Mouse (Mus musculus): ENCODE measurements at regions not wholly inside any gene's neighbourhood (a gene's known extent, or its start where the extent isn't known, plus 50 kb on each side); places are given as distances from the start of the nearest gene placed in this dataset.

- WGBS: 86% methylated on average over 3 of the region's 3 CpGs
Observed at GRCm38 (mm10) chr6:103927094-103927493, 416.7 kb downstream of the Chl1 start.

GRCm38 (mm10) chr6:103940345-103940744, 430.0 kb downstream of the Chl1 start:
- Histone ChIP-seq H3K4me3 (no peak overlapping the region), H3K9me3 (no peaks in the 10 kb centered on the region), H3K27ac (no peak overlapping the region), H3K4me1 (no peaks in the 10 kb centered on the region), H3K27me3 (ENCODE audit: poor library complexity, severe bottlenecking) (no peaks in the 10 kb centered on the region), H3K36me3 (replicated peaks) (no peaks in the 10 kb centered on the region)
- DNase-seq (ENCODE audit: extremely low spot score, low spot score): no peak
- WGBS: 90% methylated on average over 5 of the region's 5 CpGs

More at GRCm38 (mm10) chr6:103927094-103927493, 416.7 kb downstream of the Chl1 start:
- Histone ChIP-seq H3K27me3 (ENCODE audit: poor library complexity, severe bottlenecking) (no peaks in the 10 kb centered on the region), H3K27ac (no peak overlapping the region), H3K4me3 (no peak overlapping the region), H3K9me3 (no peaks in the 10 kb centered on the region), H3K4me1 (no peaks in the 10 kb centered on the region), H3K36me3 (replicated peaks) (no peaks in the 10 kb centered on the region)
- no peak for DNase-seq (ENCODE audit: extremely low spot score, low spot score)

DNA sequence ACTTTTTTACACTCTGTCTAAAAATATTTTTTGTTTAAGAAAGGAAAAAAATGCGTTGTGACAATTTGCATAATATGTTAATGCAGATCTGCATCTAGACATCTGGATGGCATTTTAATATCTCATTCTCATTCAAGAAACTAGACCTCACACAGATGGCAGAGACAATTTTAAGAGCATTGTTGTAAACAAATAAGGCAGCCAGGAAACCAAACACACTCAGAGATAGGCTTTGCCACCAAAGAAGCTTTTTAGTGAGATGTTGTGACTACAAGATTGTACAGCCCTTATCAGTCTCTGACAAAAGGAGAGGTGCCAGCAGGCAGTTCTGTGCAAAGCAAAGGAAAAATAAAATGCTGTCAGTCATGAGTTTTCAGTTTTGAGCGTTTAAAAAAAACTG, 434.0 kb downstream of the Chl1 start:
- no peak overlapping the region for H3K4me3 ChIP-seq
- no peaks in the 10 kb centered on the region for H3K36me3 ChIP-seq (replicated peaks)
- H3K9me3 ChIP-seq: no peaks in the 10 kb centered on the region
- 73% methylated on average over 2 of the region's 2 CpGs for WGBS
- H3K4me1 ChIP-seq: no peaks in the 10 kb centered on the region
- no peak overlapping the region for H3K27ac ChIP-seq
- no peak for DNase-seq (ENCODE audit: extremely low spot score, low spot score)
- no peaks in the 10 kb centered on the region for H3K27me3 ChIP-seq (ENCODE audit: poor library complexity, severe bottlenecking)

DNA sequence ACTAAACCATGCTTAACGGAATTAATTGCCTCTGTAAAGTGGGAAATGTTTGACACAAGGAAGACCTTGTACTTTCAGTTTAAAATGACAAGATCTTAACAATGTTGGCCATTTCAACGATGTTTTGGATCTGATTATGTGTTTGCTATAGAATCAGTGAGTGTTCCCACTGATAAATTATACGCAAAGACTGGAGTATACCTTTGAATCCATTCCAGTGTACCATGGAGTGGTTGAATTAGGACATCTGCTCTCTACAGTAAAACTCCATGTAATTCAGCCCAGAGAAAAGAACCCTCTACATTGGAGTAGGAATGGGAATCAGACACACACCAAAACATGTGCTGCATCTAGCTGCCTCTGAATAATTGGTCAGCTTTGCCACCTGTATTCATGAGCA, 437.1 kb downstream of the Chl1 start:
- no peak for DNase-seq (ENCODE audit: extremely low spot score, low spot score)
- H3K27me3 ChIP-seq (ENCODE audit: poor library complexity, severe bottlenecking): no peaks in the 10 kb centered on the region
- H3K9me3 ChIP-seq: no peaks in the 10 kb centered on the region
- H3K4me1 ChIP-seq: no peaks in the 10 kb centered on the region
- no peak overlapping the region for H3K27ac ChIP-seq
- WGBS: 91% methylated on average over 3 of the region's 3 CpGs
- no peaks in the 10 kb centered on the region for H3K36me3 ChIP-seq (replicated peaks)
- H3K4me3 ChIP-seq: no peak overlapping the region

DNA sequence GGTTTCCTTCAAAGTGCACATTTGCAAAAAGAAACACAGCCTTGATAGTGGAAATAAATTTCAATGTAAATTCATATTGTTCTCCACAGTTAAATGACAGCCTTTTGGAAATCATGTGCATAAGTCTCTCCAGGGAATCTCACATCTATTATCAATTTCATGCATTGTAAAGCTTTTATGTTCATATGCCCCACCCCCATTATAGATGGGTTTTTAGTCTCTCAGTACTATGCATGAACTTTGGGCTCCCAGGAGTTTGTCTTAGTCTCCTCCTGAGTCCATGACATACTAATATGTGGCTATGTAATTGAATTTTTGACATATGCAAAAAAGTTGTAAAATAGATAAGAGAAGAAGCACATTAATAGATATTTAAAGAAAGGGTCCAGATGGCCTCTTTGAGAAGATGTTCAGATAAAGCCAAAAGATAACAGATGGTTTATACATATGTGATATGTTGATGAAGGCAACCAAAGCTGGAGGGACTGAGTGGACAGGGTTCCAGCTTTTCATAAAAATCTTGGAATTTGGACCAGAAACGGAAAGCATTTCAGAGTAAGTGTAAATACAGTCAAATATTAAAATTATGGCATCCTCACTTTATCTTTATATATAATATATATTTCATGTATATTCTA, 442.9 kb downstream of the Chl1 start:
- H3K4me1 ChIP-seq: no peaks in the 10 kb centered on the region
- H3K27ac ChIP-seq: no peak overlapping the region
- 87% methylated on average over 1 of the region's 1 CpGs for WGBS
- H3K4me3 ChIP-seq: no peak overlapping the region
- no peaks in the 10 kb centered on the region for H3K27me3 ChIP-seq (ENCODE audit: poor library complexity, severe bottlenecking)
- no peaks in the 10 kb centered on the region for H3K36me3 ChIP-seq (replicated peaks)
- no peak for DNase-seq (ENCODE audit: extremely low spot score, low spot score)
- no peaks in the 10 kb centered on the region for H3K9me3 ChIP-seq

DNA sequence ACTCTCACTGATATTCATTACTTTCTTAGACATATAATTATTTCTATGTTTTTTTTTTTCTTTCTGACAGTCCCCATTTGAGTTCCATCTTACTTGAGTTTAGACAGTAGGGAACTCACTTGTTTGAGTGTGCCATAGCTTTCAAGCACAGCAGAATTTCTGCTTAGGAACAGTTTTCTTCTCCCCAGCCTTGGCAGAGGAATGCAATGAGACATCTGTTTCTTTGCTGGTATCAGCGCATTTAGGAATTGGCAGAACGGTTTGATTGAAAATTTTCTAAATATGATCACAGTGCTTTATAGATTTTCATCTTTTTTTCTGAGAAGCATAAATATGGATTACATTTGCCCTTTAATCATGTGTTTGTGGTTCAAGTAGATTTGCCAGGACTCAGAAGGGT, 448.6 kb downstream of the Chl1 start:
- H3K27ac ChIP-seq: no peak overlapping the region
- no peak overlapping the region for H3K4me3 ChIP-seq
- H3K27me3 ChIP-seq (ENCODE audit: poor library complexity, severe bottlenecking): no peaks in the 10 kb centered on the region
- WGBS: 94% methylated on average over 2 of the region's 2 CpGs
- H3K9me3 ChIP-seq: no peaks in the 10 kb centered on the region
- DNase-seq (ENCODE audit: extremely low spot score, low spot score): no peak
- no peaks in the 10 kb centered on the region for H3K4me1 ChIP-seq
- no peaks in the 10 kb centered on the region for H3K36me3 ChIP-seq (replicated peaks)

DNA sequence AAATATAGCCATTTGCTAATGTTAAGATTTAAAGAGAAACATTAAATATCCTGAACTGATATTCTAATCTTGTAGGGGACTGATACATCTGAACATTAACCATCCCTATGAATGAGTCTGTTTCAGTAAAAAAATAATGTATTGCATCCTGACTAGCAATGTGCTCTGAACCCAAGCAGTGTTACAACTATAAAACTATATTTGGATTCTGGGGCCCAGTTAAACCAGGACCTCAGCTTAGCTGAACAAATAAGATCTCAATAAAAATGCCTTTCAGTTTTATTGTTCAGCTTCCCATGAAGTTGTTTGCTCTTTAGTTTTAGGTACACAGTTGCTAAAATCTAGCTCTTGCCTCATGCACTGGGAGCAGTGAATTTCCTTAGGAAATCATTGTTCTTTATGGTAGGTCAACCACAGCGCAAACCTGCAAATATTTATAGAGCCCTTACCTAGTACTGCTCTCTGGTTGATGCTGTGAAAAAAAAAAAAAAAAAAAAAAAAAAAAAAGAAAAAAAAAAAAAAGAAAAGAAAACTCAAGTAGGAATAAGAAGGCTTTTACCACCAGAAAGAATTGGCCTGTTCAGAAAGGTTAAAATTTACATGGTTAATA, 457.5 kb downstream of the Chl1 start:
- Histone ChIP-seq H3K4me3 (no peak overlapping the region), H3K9me3 (no peaks in the 10 kb centered on the region), H3K27ac (no peak overlapping the region), H3K36me3 (replicated peaks) (no peaks in the 10 kb centered on the region), H3K4me1 (no peaks in the 10 kb centered on the region), H3K27me3 (ENCODE audit: poor library complexity, severe bottlenecking) (no peaks in the 10 kb centered on the region)
- no peak for DNase-seq (ENCODE audit: extremely low spot score, low spot score)
- WGBS: 95% methylated on average over 1 of the region's 1 CpGs

- no peak for DNase-seq (ENCODE audit: extremely low spot score, low spot score)
- Histone ChIP-seq H3K4me3 (no peak overlapping the region), H3K36me3 (replicated peaks) (no peaks in the 10 kb centered on the region), H3K27ac (no peak overlapping the region), H3K4me1 (no peaks in the 10 kb centered on the region), H3K9me3 (no peaks in the 10 kb centered on the region), H3K27me3 (ENCODE audit: poor library complexity, severe bottlenecking) (no peaks in the 10 kb centered on the region)
- 91% methylated on average over 1 of the region's 1 CpGs for WGBS
Observed at GRCm38 (mm10) chr6:103999186-103999585, 488.8 kb downstream of the Chl1 start.

DNA sequence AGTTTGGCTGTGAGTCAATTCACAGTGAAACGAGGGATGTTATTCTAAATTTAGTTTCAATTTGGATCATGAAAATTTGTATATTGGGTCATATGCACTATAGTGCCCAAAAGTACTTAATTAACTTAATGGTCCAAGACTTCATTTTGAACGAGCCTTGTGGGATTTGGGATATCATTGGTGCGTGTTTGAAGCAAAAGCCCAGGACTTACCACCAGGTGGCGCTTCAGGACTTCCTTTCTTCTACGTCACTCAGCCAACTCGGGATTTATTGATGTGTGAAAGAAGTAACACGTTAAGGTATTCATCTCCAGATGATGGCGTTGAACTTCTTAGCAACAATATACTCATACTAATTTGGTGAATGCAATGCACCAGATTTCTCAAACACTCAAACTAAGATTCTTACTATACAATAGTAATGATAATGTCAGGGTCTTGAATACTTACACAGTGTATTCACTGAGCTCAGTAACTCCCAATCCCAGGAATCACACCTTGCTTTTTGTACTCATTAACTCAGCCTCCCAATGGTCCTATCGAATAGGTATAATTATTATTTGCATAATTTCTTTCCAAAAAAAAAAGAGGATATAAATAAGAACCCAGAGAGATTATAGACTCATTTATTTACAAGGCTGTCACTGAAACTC, 464.0 kb upstream of the Cntn6 start:
- 11% methylated on average over 9 of the region's 9 CpGs for WGBS
- no peaks in the 10 kb centered on the region for H3K36me3 ChIP-seq (replicated peaks)
- no peaks in the 10 kb centered on the region for H3K27me3 ChIP-seq (ENCODE audit: poor library complexity, severe bottlenecking)
- DNase-seq (ENCODE audit: extremely low spot score, low spot score): peak; percentile 69
- H3K27ac ChIP-seq: no peak overlapping the region
- H3K4me1 ChIP-seq: no peaks in the 10 kb centered on the region
- H3K9me3 ChIP-seq: no peaks in the 10 kb centered on the region
- no peak overlapping the region for H3K4me3 ChIP-seq

DNA sequence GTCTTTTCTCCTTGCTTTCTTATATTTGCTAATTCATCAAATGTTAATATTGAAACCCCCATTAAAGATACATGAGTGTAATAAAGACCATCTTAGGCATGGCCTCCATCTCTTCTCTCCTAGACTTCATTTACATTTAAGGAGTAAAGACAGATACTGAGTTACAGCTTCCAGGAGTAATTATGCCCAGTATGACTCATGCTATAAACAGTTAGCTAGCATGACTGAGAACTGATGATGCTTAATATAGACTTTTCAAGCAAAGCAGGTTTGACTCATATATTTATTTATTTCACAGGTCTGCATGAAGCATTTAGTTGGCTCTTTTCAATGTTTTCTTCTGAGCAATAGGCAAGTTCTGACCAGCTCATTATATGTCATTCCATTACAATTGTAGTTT, 453.7 kb upstream of the Cntn6 start:
- Histone ChIP-seq H3K27ac (no peak overlapping the region), H3K9me3 (no peaks in the 10 kb centered on the region), H3K27me3 (ENCODE audit: poor library complexity, severe bottlenecking) (no peaks in the 10 kb centered on the region), H3K4me1 (no peaks in the 10 kb centered on the region), H3K4me3 (no peak overlapping the region), H3K36me3 (replicated peaks) (no peaks in the 10 kb centered on the region)
- no peak for DNase-seq (ENCODE audit: extremely low spot score, low spot score)

DNA sequence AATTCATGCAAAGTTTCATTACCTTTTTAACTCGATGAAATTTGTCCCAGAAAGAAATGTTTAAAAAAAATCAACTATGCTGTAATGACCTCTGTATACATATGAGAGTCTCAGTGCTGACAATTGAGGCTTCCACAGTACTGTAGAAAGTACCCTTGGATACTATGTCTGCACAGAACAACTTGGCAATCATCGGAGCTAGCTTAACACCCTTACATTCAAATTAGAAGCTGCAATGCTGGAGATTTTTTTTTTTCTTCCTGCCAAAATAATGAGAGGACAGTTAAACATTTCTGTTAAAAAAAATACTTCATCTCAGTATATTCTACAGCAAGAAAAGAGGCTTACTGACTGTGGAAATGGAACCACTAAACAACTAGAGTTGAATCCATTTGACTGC, 452.1 kb upstream of the Cntn6 start:
- no peak overlapping the region for H3K4me3 ChIP-seq
- no peaks in the 10 kb centered on the region for H3K4me1 ChIP-seq
- no peaks in the 10 kb centered on the region for H3K9me3 ChIP-seq
- no peaks in the 10 kb centered on the region for H3K36me3 ChIP-seq (replicated peaks)
- WGBS: 89% methylated on average over 2 of the region's 2 CpGs
- no peaks in the 10 kb centered on the region for H3K27me3 ChIP-seq (ENCODE audit: poor library complexity, severe bottlenecking)
- no peak overlapping the region for H3K27ac ChIP-seq
- DNase-seq (ENCODE audit: extremely low spot score, low spot score): no peak

GRCm38 (mm10) chr6:104055996-104056395, 436.6 kb upstream of the Cntn6 start:
- no peaks in the 10 kb centered on the region for H3K4me1 ChIP-seq
- no peak overlapping the region for H3K4me3 ChIP-seq
- H3K36me3 ChIP-seq (replicated peaks): no peaks in the 10 kb centered on the region
- H3K9me3 ChIP-seq: no peaks in the 10 kb centered on the region
- no peaks in the 10 kb centered on the region for H3K27me3 ChIP-seq (ENCODE audit: poor library complexity, severe bottlenecking)
- WGBS: 86% methylated on average over 1 of the region's 1 CpGs
- no peak overlapping the region for H3K27ac ChIP-seq
- DNase-seq (ENCODE audit: extremely low spot score, low spot score): no peak

GRCm38 (mm10) chr6:104061692-104062263, 430.8 kb upstream of the Cntn6 start:
- no peak for DNase-seq (ENCODE audit: extremely low spot score, low spot score)
- Histone ChIP-seq H3K27me3 (ENCODE audit: poor library complexity, severe bottlenecking) (no peaks in the 10 kb centered on the region), H3K4me3 (no peak overlapping the region), H3K9me3 (no peaks in the 10 kb centered on the region), H3K4me1 (no peaks in the 10 kb centered on the region), H3K27ac (no peak overlapping the region), H3K36me3 (replicated peaks) (no peaks in the 10 kb centered on the region)
